Mouse (Mus musculus) limb, embryonic 14.5 days (tissue): Measurements from ENCODE around the gene Wdr1. TPM values are rescaled to one million over a fixed set of nuclear protein-coding genes. Genes with fewer than 3 reads are reported as not detected.
A peak's percentile ranks its signal among the peaks of the same experiment; 100 is the strongest.

ENCODE experiments used
- ATAC-seq: fragments of 200-750 bp; cut with Nextera tagmentation; 2 replicates; pipeline ENCODE4 v1.8.0; 2017; ENCODE audit warnings: low read depth, moderate number of reproducible peaks, moderate TSS enrichment; ENCODE audit not compliant: low FRiP score
- DNase-seq: peaks from one replicate; pipeline ENCODE4 v3.0.0-alpha.2; 2015; ENCODE audit warnings: low spot score
- H3K27ac ChIP-seq: fragments of 300-500 bp; sonication (generic); replicated peaks from 2 replicates; pipeline ENCODE4 v1.5.1; 2014; ENCODE audit warnings: low read depth, mild to moderate bottlenecking, low read length, moderate library complexity, mixed read lengths
- H3K27me3 ChIP-seq: fragments of 300-500 bp; sonication (generic); 2 replicates; pipeline ENCODE4 v1.6.1; 2014; ENCODE audit warnings: low read length, mixed read lengths; ENCODE audit not compliant: control insufficient read depth, insufficient read depth
- H3K36me3 ChIP-seq: fragments of 300-500 bp; sonication (generic); 2 replicates; pipeline ENCODE4 v1.6.1; 2014; ENCODE audit warnings: mild to moderate bottlenecking, low read length, moderate library complexity, mixed read lengths; ENCODE audit not compliant: control insufficient read depth, insufficient read depth
- H3K4me1 ChIP-seq: fragments of 300-500 bp; sonication (generic); 2 replicates; pipeline ENCODE4 v1.6.1; 2014; ENCODE audit warnings: antibody characterized with exemption, low read length, mixed read lengths; ENCODE audit not compliant: control insufficient read depth, insufficient read depth
- H3K4me2 ChIP-seq: fragments of 300-500 bp; sonication (generic); replicated peaks from 2 replicates; pipeline ENCODE4 v1.6.1; 2014; ENCODE audit warnings: low read depth, mild to moderate bottlenecking, low read length, moderate library complexity; ENCODE audit not compliant: severe bottlenecking
- H3K4me3 ChIP-seq: fragments of 300-500 bp; sonication (generic); replicated peaks from 2 replicates; pipeline ENCODE4 v1.5.1; 2014; ENCODE audit warnings: low read length
- H3K9ac ChIP-seq: fragments of 300-500 bp; sonication (generic); 2 replicates; pipeline ENCODE4 v1.6.1; 2014; ENCODE audit warnings: mild to moderate bottlenecking, low read depth, low read length, moderate library complexity; ENCODE audit not compliant: severe bottlenecking
- H3K9me3 ChIP-seq: fragments of 300-500 bp; sonication (generic); 2 replicates; pipeline ENCODE4 v1.6.1; 2016; ENCODE audit warnings: low read length; ENCODE audit not compliant: control insufficient read depth
- POLR2A ChIP-seq: fragments of 200-500 bp; IDR thresholded peaks from 2 replicates; pipeline ENCODE4 v1.8.0; 2012; ENCODE audit warnings: inconsistent platforms, mild to moderate bottlenecking, moderate library complexity, borderline replicate concordance; ENCODE audit not compliant: insufficient read depth, insufficient read length; ENCODE audit errors: extremely low read depth
- WGBS: fragments of 180-500 bp; shearing (Covaris S2); extraction: QIAGEN DNeasy Blood & Tissue Kit; methylation state at CpG from one replicate; pipeline ENCODE4 v1.1.7; 2014; 5-methylcytosine and 5-hydroxymethylcytosine counted together
- polyA plus RNA-seq, 2 experiments: library from polyadenylated mRNA; depleted of rRNA in 1 of 2; stranded (reverse) in 1 of 2; unstranded in 1 of 2; fragments of >200 nt; fragmentation: Nextera tagmentation in 1 of 2; extraction: Ambion mirVana in 1 of 2; gene quantifications; 2 replicates each; pipeline versions ENCODE4 v1.2.1 to v1.2.3; 2012 to 2014

Gene Wdr1
- polyA plus RNA-seq, 2 experiments = 136 to 231 TPM

- Histone ChIP-seq H3K27ac (no peak overlapping the region), H3K9ac (no peak overlapping the region), H3K36me3 (peaks cover 5% of the 10 kb centered on the region), H3K9me3 (no peaks in the 10 kb centered on the region), H3K4me2 (no peak overlapping the region), H3K27me3 (no peaks in the 10 kb centered on the region), H3K4me1 (no peaks in the 10 kb centered on the region), H3K4me3 (no peak overlapping the region)
- ATAC-seq (no peak), DNase-seq (no peak)
- WGBS = 27% methylated on average over 1 of the region's 1 CpGs
- TF ChIP-seq POLR2A = no peak
These were observed 42.2 kb downstream of the Wdr1 start for GRCm38 (mm10) chr5:38520838-38521237.

GRCm38 (mm10) chr5:38516267-38516666 is 46.8 kb downstream of the Wdr1 start:
- Histone ChIP-seq H3K27ac (no peak overlapping the region), H3K36me3 (no peaks in the 10 kb centered on the region), H3K4me1 (no peaks in the 10 kb centered on the region), H3K27me3 (no peaks in the 10 kb centered on the region), H3K4me2 (no peak overlapping the region), H3K9me3 (no peaks in the 10 kb centered on the region), H3K4me3 (no peak overlapping the region), H3K9ac (no peak overlapping the region)
- WGBS = 63% methylated on average over 6 of the region's 6 CpGs
- DNase-seq (peak; percentile 42), ATAC-seq (no peak)
- TF ChIP-seq POLR2A = no peak

GRCm38 (mm10) chr5:38512991-38513390 is 50.0 kb downstream of the Wdr1 start:
- H3K4me3 ChIP-seq = no peak overlapping the region
- 0% methylated on average over 2 of the region's 2 CpGs for WGBS

GRCm38 (mm10) chr5:38509568-38509967 is 53.5 kb downstream of the Wdr1 start:
- no peak for TF ChIP-seq POLR2A
- H3K4me1 ChIP-seq = no peaks in the 10 kb centered on the region
- ATAC-seq = no peak
- no peaks in the 10 kb centered on the region for H3K27me3 ChIP-seq
- H3K9ac ChIP-seq = no peak overlapping the region
- no peak for DNase-seq
- H3K36me3 ChIP-seq = no peaks in the 10 kb centered on the region
- no peaks in the 10 kb centered on the region for H3K9me3 ChIP-seq
- WGBS = 91% methylated on average over 4 of the region's 4 CpGs
- no peak overlapping the region for H3K4me3 ChIP-seq
- no peak overlapping the region for H3K27ac ChIP-seq
- no peak overlapping the region for H3K4me2 ChIP-seq

More at GRCm38 (mm10) chr5:38512991-38513390, 50.0 kb downstream of the Wdr1 start:
- Histone ChIP-seq H3K36me3 (no peaks in the 10 kb centered on the region), H3K4me2 (no peak overlapping the region), H3K9ac (no peak overlapping the region), H3K27ac (no peak overlapping the region), H3K9me3 (no peaks in the 10 kb centered on the region), H3K27me3 (no peaks in the 10 kb centered on the region), H3K4me1 (no peaks in the 10 kb centered on the region)
- no peak for TF ChIP-seq POLR2A
- DNase-seq = no peak
- no peak for ATAC-seq

GRCm38 (mm10) chr5:38505435-38505765 is 57.6 kb downstream of the Wdr1 start:
- DNase-seq (no peak), ATAC-seq (no peak)
- WGBS = 71% methylated on average over 3 of the region's 3 CpGs
- Histone ChIP-seq H3K4me1 (no peaks in the 10 kb centered on the region), H3K9ac (no peak overlapping the region), H3K4me3 (no peak overlapping the region), H3K36me3 (no peaks in the 10 kb centered on the region), H3K27me3 (no peaks in the 10 kb centered on the region), H3K27ac (no peak overlapping the region), H3K4me2 (no peak overlapping the region), H3K9me3 (no peaks in the 10 kb centered on the region)
- TF ChIP-seq POLR2A = no peak
